Mouse (Mus musculus): ENCODE measurements around the gene Gm10271. TPM values are rescaled to one million over a fixed set of nuclear protein-coding genes. Genes with fewer than 3 reads are reported as not detected.

Gene Gm10271
- polyA plus RNA-seq, 1 experiment from 2014 or later, result not detected

DNA sequence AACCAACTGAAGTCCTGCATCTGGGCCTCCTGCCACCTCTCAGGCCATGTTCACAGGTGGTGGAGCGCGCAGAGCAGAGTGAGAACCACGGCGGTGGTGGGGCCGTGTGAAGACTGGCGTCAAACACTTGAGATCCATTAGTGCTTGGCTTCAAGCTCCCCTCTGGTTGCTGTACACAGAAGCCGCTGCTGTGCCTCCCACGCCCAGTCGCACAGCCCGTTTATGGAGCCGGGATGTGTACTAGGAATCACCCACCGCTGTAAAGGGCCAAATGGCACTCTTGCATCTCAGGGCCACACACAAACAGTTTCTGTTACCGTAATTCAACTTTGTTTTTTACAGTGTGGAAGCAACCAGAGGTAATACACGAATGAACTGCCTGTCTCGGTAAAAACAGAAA is 50.2 kb downstream of the Gm10271 start:
- H3K36me3 ChIP-seq (ENCODE audit: insufficient read depth, low read length), result peaks cover 10% of the 10 kb centered on the region; the same call in 1 of the 2 replicates
- DNase-seq (ENCODE audit: low spot score), result no peak

GRCm38 (mm10) chr10:116921416-116921815 is 51.0 kb downstream of the Gm10271 start:
- Histone ChIP-seq H3K4me1 (ENCODE audit: insufficient read depth, low read depth, low read length) (no peaks in the 10 kb centered on the region), H3K4me3 (ENCODE audit: low read depth, low read length) (no peak overlapping the region), H3K27ac (ENCODE audit: low read length) (no peak overlapping the region), H3K9ac (replicated peaks; ENCODE audit: low read depth) (no peak overlapping the region), H3K36me3 (ENCODE audit: insufficient read depth, low read length) (peaks cover 10% of the 10 kb centered on the region), H3K9me3 (ENCODE audit: low read length) (no peaks in the 10 kb centered on the region), H3K4me2 (replicated peaks; ENCODE audit: low read depth, low read length) (no peak overlapping the region), H3K27me3 (replicated peaks; ENCODE audit: insufficient read depth, low read length) (no peaks in the 10 kb centered on the region)
- no peak for ATAC-seq
- no peak for TF ChIP-seq EP300 (IDR thresholded peaks at IDR 0.05)
- TF ChIP-seq CTCF (IDR thresholded peaks at IDR 0.05), result no peak
- WGBS, result 87% methylated on average over 15 of the region's 15 CpGs
- no peak for DNase-seq (ENCODE audit: low spot score)

More for the DNA sequence above, 50.2 kb downstream of the Gm10271 start:
- WGBS, result 73% methylated on average over 15 of the region's 15 CpGs
- H3K9me3 ChIP-seq (ENCODE audit: low read length), result no peaks in the 10 kb centered on the region
- H3K27ac ChIP-seq (ENCODE audit: low read length), result no peak overlapping the region
- H3K9ac ChIP-seq (replicated peaks; ENCODE audit: low read depth), result no peak overlapping the region
- no peaks in the 10 kb centered on the region for H3K27me3 ChIP-seq (replicated peaks; ENCODE audit: insufficient read depth, low read length)
- H3K4me1 ChIP-seq (ENCODE audit: insufficient read depth, low read depth, low read length), result no peaks in the 10 kb centered on the region
- TF ChIP-seq EP300 (IDR thresholded peaks at IDR 0.05), result no peak
- TF ChIP-seq CTCF (IDR thresholded peaks at IDR 0.05), result no peak
- no peak overlapping the region for H3K4me2 ChIP-seq (replicated peaks; ENCODE audit: low read depth, low read length)
- ATAC-seq, result peak; percentile 33
- H3K4me3 ChIP-seq (ENCODE audit: low read depth, low read length), result no peak overlapping the region

DNA sequence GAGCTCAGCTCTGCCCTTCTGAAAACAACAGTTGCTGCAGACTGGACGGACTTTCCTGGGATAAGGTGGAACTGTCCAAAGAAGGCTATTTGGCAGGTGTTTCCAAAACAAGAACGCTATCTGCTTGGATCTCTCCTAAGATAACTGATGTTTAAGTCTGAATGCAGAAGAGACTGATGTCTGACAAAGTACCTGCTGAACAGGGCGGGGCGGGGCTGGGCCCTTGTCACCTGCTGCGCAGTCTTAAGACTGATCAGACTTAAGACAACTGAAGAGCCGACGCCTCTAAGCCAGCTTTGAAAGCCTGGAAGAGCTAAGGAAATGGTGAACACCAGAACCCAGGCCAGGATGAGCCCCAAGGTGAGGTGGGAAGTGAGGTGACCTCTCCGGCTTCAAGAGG is 51.8 kb downstream of the Gm10271 start:
- ATAC-seq, result no peak
- no peaks in the 10 kb centered on the region for H3K27me3 ChIP-seq (replicated peaks; ENCODE audit: insufficient read depth, low read length)
- no peak overlapping the region for H3K9ac ChIP-seq (replicated peaks; ENCODE audit: low read depth)
- H3K27ac ChIP-seq (ENCODE audit: low read length), result no peak overlapping the region
- no peak overlapping the region for H3K4me2 ChIP-seq (replicated peaks; ENCODE audit: low read depth, low read length)
- H3K4me3 ChIP-seq (ENCODE audit: low read depth, low read length), result no peak overlapping the region
- DNase-seq (ENCODE audit: low spot score), result no peak
- WGBS, result 92% methylated on average over 8 of the region's 8 CpGs
- peaks cover 10% of the 10 kb centered on the region for H3K36me3 ChIP-seq (ENCODE audit: insufficient read depth, low read length)
- no peaks in the 10 kb centered on the region for H3K9me3 ChIP-seq (ENCODE audit: low read length)
- TF ChIP-seq EP300 (IDR thresholded peaks at IDR 0.05) (no peak), CTCF (IDR thresholded peaks at IDR 0.05) (no peak)
- no peaks in the 10 kb centered on the region for H3K4me1 ChIP-seq (ENCODE audit: insufficient read depth, low read depth, low read length)

GRCm38 (mm10) chr10:116919368-116920317 is 52.8 kb downstream of the Gm10271 start:
- Histone ChIP-seq H3K9me3 (ENCODE audit: low read length) (no peaks in the 10 kb centered on the region), H3K4me1 (ENCODE audit: insufficient read depth, low read depth, low read length) (no peaks in the 10 kb centered on the region), H3K4me3 (ENCODE audit: low read depth, low read length) (no peak overlapping the region), H3K27ac (ENCODE audit: low read length) (no peak overlapping the region), H3K27me3 (replicated peaks; ENCODE audit: insufficient read depth, low read length) (no peaks in the 10 kb centered on the region), H3K36me3 (ENCODE audit: insufficient read depth, low read length) (peaks cover 10% of the 10 kb centered on the region), H3K4me2 (replicated peaks; ENCODE audit: low read depth, low read length) (no peak overlapping the region), H3K9ac (replicated peaks; ENCODE audit: low read depth) (no peak overlapping the region)
- TF ChIP-seq EP300 (IDR thresholded peaks at IDR 0.05) (no peak), CTCF (IDR thresholded peaks at IDR 0.05) (no peak)
- DNase-seq (ENCODE audit: low spot score) (no peak), ATAC-seq (no peak)
- 87% methylated on average over 25 of the region's 25 CpGs for WGBS

- Histone ChIP-seq H3K4me2 (replicated peaks; ENCODE audit: low read depth, low read length) (no peak overlapping the region), H3K36me3 (ENCODE audit: insufficient read depth, low read length) (peaks cover 12% of the 10 kb centered on the region), H3K4me3 (ENCODE audit: low read depth, low read length) (no peak overlapping the region), H3K4me1 (ENCODE audit: insufficient read depth, low read depth, low read length) (no peaks in the 10 kb centered on the region), H3K9me3 (ENCODE audit: low read length) (no peaks in the 10 kb centered on the region), H3K9ac (replicated peaks; ENCODE audit: low read depth) (no peak overlapping the region), H3K27ac (ENCODE audit: low read length) (no peak overlapping the region), H3K27me3 (replicated peaks; ENCODE audit: insufficient read depth, low read length) (no peaks in the 10 kb centered on the region)
- DNase-seq (ENCODE audit: low spot score), result no peak
- WGBS, result 76% methylated on average over 8 of the region's 8 CpGs
- TF ChIP-seq EP300 (IDR thresholded peaks at IDR 0.05) (no peak), CTCF (IDR thresholded peaks at IDR 0.05) (no peak)
- no peak for ATAC-seq
Measured at GRCm38 (mm10) chr10:116916581-116916980, 55.8 kb downstream of the Gm10271 start.

GRCm38 (mm10) chr10:116915286-116915685 is 57.1 kb downstream of the Gm10271 start:
- Histone ChIP-seq H3K9me3 (ENCODE audit: low read length) (no peaks in the 10 kb centered on the region), H3K36me3 (ENCODE audit: insufficient read depth, low read length) (peaks cover 15% of the 10 kb centered on the region), H3K4me2 (replicated peaks; ENCODE audit: low read depth, low read length) (no peak overlapping the region), H3K27ac (ENCODE audit: low read length) (no peak overlapping the region), H3K9ac (replicated peaks; ENCODE audit: low read depth) (no peak overlapping the region), H3K4me1 (ENCODE audit: insufficient read depth, low read depth, low read length) (no peaks in the 10 kb centered on the region), H3K4me3 (ENCODE audit: low read depth, low read length) (no peak overlapping the region), H3K27me3 (replicated peaks; ENCODE audit: insufficient read depth, low read length) (no peaks in the 10 kb centered on the region)
- WGBS, result 92% methylated on average over 8 of the region's 8 CpGs
- TF ChIP-seq EP300 (IDR thresholded peaks at IDR 0.05) (no peak), CTCF (IDR thresholded peaks at IDR 0.05) (no peak)
- DNase-seq (ENCODE audit: low spot score) (no peak), ATAC-seq (no peak)

Measured in lung, postnatal 0 days (tissue).